Mouse (Mus musculus) MEL (cell line): ENCODE measurements at regions not wholly inside any gene's neighbourhood (a gene's known extent, or its start where the extent isn't known, plus 50 kb on each side); places are given as distances from the start of the nearest gene placed in this dataset.

Experiments used
- GATA1 ChIP-seq: IDR thresholded peaks from 2 replicates; pipeline ENCODE4 v1.6.1; 2011; ENCODE audit warnings: low read depth, low read length, improper control_type of control experiment
- UBTF ChIP-seq: IDR thresholded peaks from 2 replicates; pipeline ENCODE4 v1.6.1; 2012; ENCODE audit warnings: low read depth, mild to moderate bottlenecking, inconsistent platforms, low read length, improper control_type of control experiment, moderate library complexity, borderline replicate concordance; ENCODE audit not compliant: insufficient read depth

- TF ChIP-seq UBTF: no peak
- TF ChIP-seq GATA1: no peak
Observed at GRCm38 (mm10) chr7:40577365-40577764, 320.8 kb upstream of the Vstm2b start.
